Mouse (Mus musculus) gastrocnemius, postnatal 14 days (tissue): ENCODE results near the gene Lhfpl3. TPM values are rescaled to one million over a fixed set of nuclear protein-coding genes. Genes with fewer than 3 reads are reported as not detected.

Experiments
- DNase-seq: peaks from one replicate; pipeline ENCODE4 v3.0.0; 2021; ENCODE audit warnings: mixed read lengths
- intact Hi-C: fragments of 180-260 bp; cut with DNase I; formaldehyde crosslinking; loops from one replicate; pipeline ENCODE4 v1.15.1; 2025; ENCODE audit warnings: low total_unique reads
- total RNA-seq, 2 experiments: library from RNA; stranded (reverse); gene quantifications; 2 replicates each; pipeline ENCODE4 v1.2.3; 2021

Gene Lhfpl3
- total RNA-seq, 2 experiments from 2014 or later: 0.09 TPM; not detected in 1

- intact Hi-C loops: no loop called here
- no peak for DNase-seq
These were observed 154.1 kb downstream of the Lhfpl3 start for GRCm38 (mm10) chr5:22899913-22900312.

GRCm38 (mm10) chr5:22917197-22917596, 171.3 kb downstream of the Lhfpl3 start:
- DNase-seq: no peak
- intact Hi-C loops: no loop called here

GRCm38 (mm10) chr5:22926171-22926570, 180.3 kb downstream of the Lhfpl3 start:
- no peak for DNase-seq
- intact Hi-C loops: no loop called here

GRCm38 (mm10) chr5:22928746-22929145, 182.9 kb downstream of the Lhfpl3 start:
- no peak for DNase-seq
- intact Hi-C loops: no loop called here

GRCm38 (mm10) chr5:22943306-22943705, 197.4 kb downstream of the Lhfpl3 start:
- no peak for DNase-seq
- intact Hi-C loops: no loop called here

GRCm38 (mm10) chr5:22963300-22963699, 217.4 kb downstream of the Lhfpl3 start:
- intact Hi-C loops: no loop called here
- no peak for DNase-seq

- no peak for DNase-seq
- intact Hi-C loops: no loop called here
These were observed 240.9 kb downstream of the Lhfpl3 start for GRCm38 (mm10) chr5:22986771-22987170.

GRCm38 (mm10) chr5:22999811-23000210, 254.0 kb downstream of the Lhfpl3 start:
- no peak for DNase-seq
- intact Hi-C loops: no loop called here

- intact Hi-C loops: no loop called here
- DNase-seq: no peak
These were observed 257.4 kb downstream of the Lhfpl3 start for GRCm38 (mm10) chr5:23003123-23003797.

- intact Hi-C loops: no loop called here
- no peak for DNase-seq
These were observed 260.3 kb downstream of the Lhfpl3 start for GRCm38 (mm10) chr5:23006207-23006606.

GRCm38 (mm10) chr5:23010460-23010859, 264.6 kb downstream of the Lhfpl3 start:
- no peak for DNase-seq
- intact Hi-C loops: no loop called here

- intact Hi-C loops: no loop called here
- DNase-seq: no peak
These were observed 268.1 kb downstream of the Lhfpl3 start for GRCm38 (mm10) chr5:23013997-23014396.

GRCm38 (mm10) chr5:23015587-23016335, 269.9 kb downstream of the Lhfpl3 start:
- no peak for DNase-seq
- intact Hi-C loops: no loop called here

GRCm38 (mm10) chr5:23034944-23035726, 289.3 kb downstream of the Lhfpl3 start:
- no peak for DNase-seq
- intact Hi-C loops: no loop called here

- intact Hi-C loops: no loop called here
These were observed 289.8 kb downstream of the Lhfpl3 start for GRCm38 (mm10) chr5:23035727-23036029.

GRCm38 (mm10) chr5:23040429-23040828, 294.6 kb downstream of the Lhfpl3 start:
- no peak for DNase-seq
- intact Hi-C loops: no loop called here

More at GRCm38 (mm10) chr5:23035727-23036029, 289.8 kb downstream of the Lhfpl3 start:
- no peak for DNase-seq

GRCm38 (mm10) chr5:23042862-23043261, 297.0 kb downstream of the Lhfpl3 start:
- intact Hi-C loops: no loop called here

GRCm38 (mm10) chr5:23049083-23049663, 303.3 kb downstream of the Lhfpl3 start:
- DNase-seq: no peak
- intact Hi-C loops: no loop called here

More at GRCm38 (mm10) chr5:23042862-23043261, 297.0 kb downstream of the Lhfpl3 start:
- no peak for DNase-seq

- intact Hi-C loops: no loop called here
- no peak for DNase-seq
These were observed 305.6 kb downstream of the Lhfpl3 start for GRCm38 (mm10) chr5:23051458-23051857.

GRCm38 (mm10) chr5:23094894-23095293, 349.0 kb downstream of the Lhfpl3 start:
- DNase-seq: no peak
- intact Hi-C loops: no loop called here
